Mouse (Mus musculus) lung, adult 2 months (tissue): ENCODE measurements around the gene Trim62.

ENCODE experiments used
- CTCF ChIP-seq: fragments of 200-500 bp; IDR thresholded peaks from 2 replicates; pipeline ENCODE4 v1.5.1; 2011; ENCODE audit warnings: mild to moderate bottlenecking, low read length, control low read depth; ENCODE audit not compliant: insufficient read depth
- POLR2A ChIP-seq: fragments of 200-500 bp; IDR thresholded peaks from 2 replicates; pipeline ENCODE4 v1.6.1; 2011; ENCODE audit warnings: low read depth, mild to moderate bottlenecking, control low read depth, low read length, borderline replicate concordance; ENCODE audit errors: extremely low read depth

GRCm38 (mm10) chr4:128852266-128852887 is 31.0 kb upstream of the Trim62 start:
- TF ChIP-seq POLR2A (no peak), CTCF (no peak)
